Mouse (Mus musculus) midbrain, embryonic 16.5 days (tissue): ENCODE data around the gene Usp46. TPM values are rescaled to one million over a fixed set of nuclear protein-coding genes. Genes with fewer than 3 reads are reported as not detected.
"Not testable (repeated sequence)": the region's sequence is repeated elsewhere in the genome, so short reads cannot be mapped to it uniquely, and the experiment has no call there.

ENCODE experiments used
- ATAC-seq: fragments of 200-750 bp; cut with Nextera tagmentation; 2 replicates; pipeline ENCODE4 v1.8.0; 2017; ENCODE audit warnings: moderate TSS enrichment
- H3K27ac ChIP-seq: fragments of 300-500 bp; sonication (generic); 2 replicates; pipeline ENCODE4 v1.5.1; 2014; ENCODE audit warnings: mild to moderate bottlenecking, low read length, mixed read lengths
- H3K27me3 ChIP-seq: fragments of 300-500 bp; sonication (generic); 2 replicates; pipeline ENCODE4 v1.6.1; 2014; ENCODE audit warnings: low read depth, low read length, mixed read lengths; ENCODE audit not compliant: control insufficient read depth, insufficient read depth
- H3K36me3 ChIP-seq: fragments of 300-500 bp; sonication (generic); 2 replicates; pipeline ENCODE4 v1.6.1; 2014; ENCODE audit warnings: mild to moderate bottlenecking, low read length, moderate library complexity, mixed read lengths; ENCODE audit not compliant: control insufficient read depth, insufficient read depth
- H3K4me1 ChIP-seq: fragments of 300-500 bp; sonication (generic); 2 replicates; pipeline ENCODE4 v1.6.1; 2014; ENCODE audit warnings: mild to moderate bottlenecking, low read length, mixed read lengths; ENCODE audit not compliant: control insufficient read depth, insufficient read depth
- H3K4me2 ChIP-seq: fragments of 300-500 bp; sonication (generic); 2 replicates; pipeline ENCODE4 v1.6.1; 2014; ENCODE audit warnings: mild to moderate bottlenecking, low read length, mixed read lengths
- H3K4me3 ChIP-seq: fragments of 300-500 bp; sonication (generic); 2 replicates; pipeline ENCODE4 v1.5.1; 2014; ENCODE audit warnings: low read depth, mild to moderate bottlenecking, low read length, moderate library complexity, mixed read lengths
- H3K9ac ChIP-seq: fragments of 300-500 bp; sonication (generic); 2 replicates; pipeline ENCODE4 v1.6.1; 2014; ENCODE audit warnings: low read depth, low read length, mixed read lengths
- H3K9me3 ChIP-seq: fragments of 300-500 bp; sonication (generic); replicated peaks from 2 replicates; pipeline ENCODE4 v1.6.1; 2014; ENCODE audit warnings: mild to moderate bottlenecking, low read length, mixed read lengths; ENCODE audit not compliant: control insufficient read depth, poor library complexity, severe bottlenecking
- WGBS: fragments of 180-500 bp; shearing (Covaris S2); extraction: QIAGEN DNeasy Blood & Tissue Kit; methylation state at CpG from one replicate; pipeline ENCODE4 v1.1.7; 2014; 5-methylcytosine and 5-hydroxymethylcytosine counted together
- polyA plus RNA-seq: library from polyadenylated mRNA; unstranded; fragments of >200 nt; fragmentation: Nextera tagmentation; extraction: Ambion mirVana; gene quantifications from 2 replicates; pipeline ENCODE4 v1.2.1, GENCODE M21; 2015

Gene Usp46
- polyA plus RNA-seq, 1 experiment from 2014 or later = 38.5 TPM

- Histone ChIP-seq H3K4me3 (no peak overlapping the region), H3K4me1 (no peaks in the 10 kb centered on the region), H3K27ac (no peak overlapping the region), H3K36me3 (no peaks in the 10 kb centered on the region), H3K9ac (no peak overlapping the region), H3K9me3 (no peaks in the 10 kb centered on the region), H3K27me3 (no peaks in the 10 kb centered on the region), H3K4me2 (no peak overlapping the region)
- WGBS = 93% methylated on average over 3 of the region's 3 CpGs
- no peak for ATAC-seq
Observed at GRCm38 (mm10) chr5:73989532-73989931, 78.7 kb downstream of the Usp46 start.

- no peak overlapping the region for H3K9ac ChIP-seq
- 80% methylated on average over 13 of the region's 13 CpGs for WGBS
- no peak for ATAC-seq
- H3K36me3 ChIP-seq = no peaks in the 10 kb centered on the region
- H3K9me3 ChIP-seq = no peaks in the 10 kb centered on the region
- H3K27me3 ChIP-seq = no peaks in the 10 kb centered on the region
- H3K4me1 ChIP-seq = no peaks in the 10 kb centered on the region
- H3K4me2 ChIP-seq = no peak overlapping the region
- no peak overlapping the region for H3K4me3 ChIP-seq
- no peak overlapping the region for H3K27ac ChIP-seq
Observed at GRCm38 (mm10) chr5:73987777-73988560, 80.3 kb downstream of the Usp46 start.

DNA sequence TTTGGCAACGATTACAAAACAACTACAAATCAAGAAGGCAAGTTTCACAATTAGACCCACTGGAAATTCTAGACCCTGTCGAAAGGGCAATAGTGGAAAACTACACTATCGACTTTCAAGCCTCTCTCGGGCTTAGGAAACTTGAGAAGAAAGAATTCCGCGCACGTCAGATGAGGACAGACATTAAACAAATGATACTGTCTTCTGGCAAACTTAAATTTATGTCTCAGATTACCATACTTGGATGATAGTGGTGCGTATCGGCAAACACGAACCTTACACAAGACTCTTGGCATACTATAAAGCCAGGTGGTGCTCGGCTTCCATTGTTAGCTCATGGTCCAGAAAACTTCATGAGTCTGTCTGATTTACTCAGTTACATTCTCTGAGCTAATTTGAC lies 90.8 kb downstream of the Usp46 start:
- H3K9ac ChIP-seq = no peak overlapping the region
- H3K36me3 ChIP-seq = no peaks in the 10 kb centered on the region
- H3K4me3 ChIP-seq = no peak overlapping the region
- no peaks in the 10 kb centered on the region for H3K4me1 ChIP-seq
- no peak overlapping the region for H3K27ac ChIP-seq
- 90% methylated on average over 11 of the region's 11 CpGs for WGBS
- no peak overlapping the region for H3K4me2 ChIP-seq
- H3K27me3 ChIP-seq = no peaks in the 10 kb centered on the region
- ATAC-seq = no peak
- no peaks in the 10 kb centered on the region for H3K9me3 ChIP-seq

- Histone ChIP-seq H3K4me1 (0 out of 2 replicates have a peak, but pooled peaks cover 3% of the 10 kb centered on the region), H3K9ac (no peak overlapping the region), H3K9me3 (no peaks in the 10 kb centered on the region), H3K4me3 (no peak overlapping the region), H3K4me2 (no peak overlapping the region), H3K36me3 (no peaks in the 10 kb centered on the region), H3K27me3 (no peaks in the 10 kb centered on the region), H3K27ac (no peak overlapping the region)
- ATAC-seq = no peak
- 94% methylated on average over 5 of the region's 5 CpGs for WGBS
Observed at GRCm38 (mm10) chr5:73971701-73972100, 96.5 kb downstream of the Usp46 start.

GRCm38 (mm10) chr5:73970024-73970628 lies 98.1 kb downstream of the Usp46 start:
- no peak overlapping the region for H3K4me3 ChIP-seq
- no peaks in the 10 kb centered on the region for H3K27me3 ChIP-seq
- no peak overlapping the region for H3K9ac ChIP-seq
- H3K9me3 ChIP-seq = no peaks in the 10 kb centered on the region
- WGBS = 47% methylated on average over 7 of the region's 7 CpGs
- H3K27ac ChIP-seq = no peak overlapping the region
- ATAC-seq = no peak
- no peaks in the 10 kb centered on the region for H3K36me3 ChIP-seq
- 0 out of 2 replicates have a peak, but pooled peaks cover 3% of the 10 kb centered on the region for H3K4me1 ChIP-seq
- no peak overlapping the region for H3K4me2 ChIP-seq

DNA sequence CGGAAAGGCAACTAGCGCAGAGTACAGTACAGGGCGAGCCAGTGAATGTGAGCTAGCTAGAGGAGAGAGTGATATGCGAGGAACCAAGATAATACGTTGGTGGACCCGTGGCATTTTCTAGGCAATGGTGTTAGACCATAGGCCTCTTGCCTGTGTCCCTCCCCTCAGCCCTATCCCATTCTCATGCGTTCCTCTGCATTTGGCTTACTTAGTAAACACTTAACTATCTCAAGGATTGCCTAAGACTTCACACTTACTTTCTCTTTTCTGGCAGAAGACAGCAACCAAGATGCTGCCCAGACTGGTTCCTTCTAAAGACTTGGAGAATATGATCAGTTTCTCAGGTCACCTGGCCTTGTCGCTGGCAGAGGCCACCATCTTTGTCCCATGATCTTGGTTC lies 98.9 kb downstream of the Usp46 start:
- H3K4me3 ChIP-seq = no peak overlapping the region
- no peaks in the 10 kb centered on the region for H3K9me3 ChIP-seq
- H3K36me3 ChIP-seq = no peaks in the 10 kb centered on the region
- H3K9ac ChIP-seq = no peak overlapping the region
- ATAC-seq = no peak
- 0 out of 2 replicates have a peak, but pooled peaks cover 3% of the 10 kb centered on the region for H3K4me1 ChIP-seq
- 93% methylated on average over 8 of the region's 8 CpGs for WGBS
- no peak overlapping the region for H3K27ac ChIP-seq
- H3K27me3 ChIP-seq = no peaks in the 10 kb centered on the region
- no peak overlapping the region for H3K4me2 ChIP-seq

DNA sequence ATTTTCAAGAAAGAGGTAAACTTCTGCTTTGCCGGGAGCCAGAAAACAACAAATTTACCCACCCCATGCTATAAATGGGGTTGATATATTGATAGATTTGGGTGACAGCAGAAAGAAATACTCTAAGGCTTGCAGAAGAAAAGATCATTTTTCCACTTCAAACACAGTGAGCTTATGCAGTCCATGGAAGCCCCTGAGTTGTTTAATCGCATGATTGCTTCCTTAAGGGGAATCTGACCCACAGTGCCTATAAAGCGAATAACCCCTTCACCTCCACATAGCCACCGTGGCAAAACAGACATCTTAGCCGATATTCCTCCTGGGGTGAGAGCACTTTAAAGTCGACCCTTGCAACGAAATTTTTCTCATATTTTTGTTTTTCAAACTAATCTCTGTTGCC lies 108.5 kb downstream of the Usp46 start:
- no peak overlapping the region for H3K4me2 ChIP-seq
- H3K9ac ChIP-seq = no peak overlapping the region
- no peak for ATAC-seq
- 64% methylated on average over 7 of the region's 7 CpGs for WGBS
- no peak overlapping the region for H3K4me3 ChIP-seq
- H3K9me3 ChIP-seq = no peaks in the 10 kb centered on the region
- H3K36me3 ChIP-seq = no peaks in the 10 kb centered on the region
- no peaks in the 10 kb centered on the region for H3K4me1 ChIP-seq
- H3K27me3 ChIP-seq = no peaks in the 10 kb centered on the region
- no peak overlapping the region for H3K27ac ChIP-seq

- H3K9me3 ChIP-seq, H3K4me2 ChIP-seq, H3K9ac ChIP-seq, H3K27ac ChIP-seq, H3K27me3 ChIP-seq, H3K4me1 ChIP-seq, H3K4me3 ChIP-seq, ATAC-seq, H3K36me3 ChIP-seq: not testable (repeated sequence)
- WGBS = 95% methylated on average over 5 of the region's 5 CpGs
Observed at GRCm38 (mm10) chr5:73958614-73959013, 109.6 kb downstream of the Usp46 start.

DNA sequence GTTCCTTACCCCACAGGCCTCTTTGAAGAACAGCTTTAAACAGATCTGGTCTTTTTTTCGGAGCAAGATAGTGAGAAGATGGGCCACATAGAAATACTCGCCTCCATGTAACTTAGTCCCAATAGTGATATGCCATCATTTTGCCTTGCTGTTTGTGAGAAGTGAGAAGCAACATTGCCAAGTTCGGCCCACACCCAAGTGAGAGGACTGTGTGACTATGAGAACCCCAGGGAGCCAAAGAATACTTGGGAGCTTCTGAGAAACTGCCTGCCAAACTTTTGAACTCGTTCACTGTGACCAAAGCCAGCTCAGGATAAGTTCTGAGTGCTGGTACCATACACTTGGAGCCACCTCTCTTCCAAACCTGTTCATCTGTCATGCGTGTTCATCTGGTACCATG lies 110.1 kb downstream of the Usp46 start:
- ATAC-seq = no peak
- H3K27ac ChIP-seq = no peak overlapping the region
- no peaks in the 10 kb centered on the region for H3K9me3 ChIP-seq
- no peaks in the 10 kb centered on the region for H3K4me1 ChIP-seq
- H3K4me3 ChIP-seq = no peak overlapping the region
- H3K27me3 ChIP-seq = no peaks in the 10 kb centered on the region
- H3K4me2 ChIP-seq = no peak overlapping the region
- WGBS = 96% methylated on average over 5 of the region's 5 CpGs
- no peak overlapping the region for H3K9ac ChIP-seq
- no peaks in the 10 kb centered on the region for H3K36me3 ChIP-seq
